Mouse (Mus musculus): ENCODE results near the gene Hist2h2aa1. TPM values are rescaled to one million over a fixed set of nuclear protein-coding genes. Genes with fewer than 3 reads are reported as not detected.
"Not testable (repeated sequence)": the region's sequence is repeated elsewhere in the genome, so short reads cannot be mapped to it uniquely, and the experiment has no call there.

The Hist2h2aa1 gene
- total RNA-seq (2021) = 1 to 10 TPM; 3.0 to 6.9 TPM

DNA sequence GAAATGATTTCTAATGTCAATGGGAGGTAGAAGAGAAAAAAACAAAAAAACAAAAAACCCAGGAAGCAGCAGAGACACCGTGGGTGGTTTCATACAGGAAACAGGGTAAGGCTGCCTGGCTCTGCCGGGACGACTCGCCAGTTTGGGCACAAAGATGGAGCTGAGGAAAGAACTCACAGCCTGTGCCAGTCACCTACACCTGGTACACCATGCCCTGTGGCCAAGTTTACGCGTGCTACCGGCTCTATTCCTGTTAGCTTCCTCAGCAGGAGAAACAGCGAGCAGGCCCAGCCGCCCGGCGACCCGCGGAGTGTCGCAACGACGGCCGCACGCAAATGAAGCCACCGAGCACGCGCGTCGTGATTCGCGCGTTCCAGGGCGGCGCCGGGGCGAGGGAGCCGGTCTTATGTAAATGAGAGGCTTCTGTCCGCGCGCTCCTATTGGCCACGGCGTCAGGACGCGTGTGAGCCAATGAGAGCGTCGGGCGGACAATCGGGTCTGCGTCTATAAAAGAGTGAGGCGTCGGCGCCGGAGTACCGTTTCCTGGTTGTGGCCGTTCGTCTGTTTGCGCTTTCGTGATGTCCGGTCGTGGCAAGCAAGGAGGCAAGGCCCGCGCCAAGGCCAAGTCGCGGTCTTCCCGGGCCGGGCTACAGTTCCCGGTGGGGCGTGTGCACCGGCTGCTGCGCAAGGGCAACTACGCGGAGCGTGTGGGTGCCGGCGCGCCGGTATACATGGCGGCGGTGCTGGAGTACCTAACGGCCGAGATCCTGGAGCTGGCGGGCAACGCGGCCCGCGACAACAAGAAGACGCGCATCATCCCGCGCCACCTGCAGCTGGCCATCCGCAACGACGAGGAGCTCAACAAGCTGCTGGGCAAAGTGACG lies at the start of gene Hist2h2aa1:
Gene Hist2h2aa1, plus strand, starts transcription at position 495 of the 884 bp plus-strand sequence.
- peak; percentile 77 to 90 for DNase-seq (ENCODE audit: extremely low spot score in 1 of 2, low spot score in 1 of 2)

DNA sequence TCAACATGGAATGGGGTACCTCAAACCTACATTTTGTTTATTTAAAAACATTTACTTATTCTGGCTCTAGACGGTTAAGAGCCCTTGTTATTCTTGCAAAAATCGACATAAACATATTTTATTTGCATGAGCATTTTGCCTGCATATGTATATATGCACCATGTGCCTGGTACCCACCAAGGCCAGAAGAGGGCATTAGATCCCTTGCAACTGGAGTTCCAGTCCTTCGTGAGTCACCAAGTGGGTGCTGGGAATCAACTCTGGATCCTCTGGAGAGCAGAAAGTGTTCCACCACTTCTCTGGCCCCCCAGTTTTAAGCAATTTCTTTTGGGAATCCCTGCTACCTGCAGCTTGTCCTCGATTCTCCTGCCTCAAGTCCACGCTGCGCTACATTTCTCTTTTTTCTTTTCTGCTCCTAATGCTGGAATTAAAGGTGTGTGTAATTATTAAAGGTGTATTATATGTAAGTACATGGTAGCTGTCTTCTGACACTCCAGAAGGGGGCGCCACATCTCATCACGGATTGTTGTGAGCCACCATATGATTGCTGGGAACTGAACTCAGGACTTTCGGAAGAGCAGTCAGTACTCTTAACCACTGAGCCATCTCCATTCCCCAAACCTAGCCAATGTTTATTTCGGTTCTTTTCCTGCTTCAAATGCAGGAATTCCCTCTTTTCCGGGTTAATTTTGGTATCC lies 49.5 kb upstream of the Hist2h2aa1 start:
- no peak for DNase-seq (ENCODE audit: extremely low spot score in 1 of 2, low spot score in 1 of 2)

DNA sequence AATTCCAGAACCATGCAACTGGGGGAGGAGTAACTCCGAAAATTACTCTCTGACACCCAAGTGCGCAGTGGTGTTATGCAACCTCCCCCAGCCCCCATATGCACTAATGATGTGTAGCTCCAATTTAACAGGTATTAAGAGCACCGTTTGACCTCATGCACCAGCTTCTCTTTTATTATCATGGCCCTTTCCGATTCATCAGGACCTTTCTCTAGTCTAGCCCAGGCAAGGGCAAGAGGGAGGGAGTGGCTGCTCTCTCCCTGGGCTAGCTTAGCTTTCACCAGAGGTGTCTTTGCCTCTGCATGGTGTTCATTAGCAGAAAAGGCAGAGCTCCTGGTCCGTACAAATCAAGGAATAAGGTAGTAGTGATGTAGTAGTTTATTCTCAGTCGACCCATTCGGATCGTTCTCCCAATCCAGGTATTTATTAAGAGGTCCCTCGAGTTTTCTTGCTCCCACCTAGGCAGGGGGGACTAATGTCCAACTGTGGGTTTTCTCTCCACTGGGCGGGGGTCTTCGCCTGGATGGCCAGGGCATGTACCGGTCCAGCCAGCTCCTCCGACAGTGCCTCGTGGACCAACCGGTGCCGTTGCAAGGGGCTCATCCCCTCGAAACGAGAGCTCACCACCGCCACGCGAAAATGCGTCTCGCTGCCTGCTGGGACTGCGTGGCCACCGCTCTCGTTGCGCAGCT lies 48.7 kb upstream of the Hist2h2aa1 start:
- no peak for DNase-seq (ENCODE audit: extremely low spot score in 1 of 2, low spot score in 1 of 2)

DNA sequence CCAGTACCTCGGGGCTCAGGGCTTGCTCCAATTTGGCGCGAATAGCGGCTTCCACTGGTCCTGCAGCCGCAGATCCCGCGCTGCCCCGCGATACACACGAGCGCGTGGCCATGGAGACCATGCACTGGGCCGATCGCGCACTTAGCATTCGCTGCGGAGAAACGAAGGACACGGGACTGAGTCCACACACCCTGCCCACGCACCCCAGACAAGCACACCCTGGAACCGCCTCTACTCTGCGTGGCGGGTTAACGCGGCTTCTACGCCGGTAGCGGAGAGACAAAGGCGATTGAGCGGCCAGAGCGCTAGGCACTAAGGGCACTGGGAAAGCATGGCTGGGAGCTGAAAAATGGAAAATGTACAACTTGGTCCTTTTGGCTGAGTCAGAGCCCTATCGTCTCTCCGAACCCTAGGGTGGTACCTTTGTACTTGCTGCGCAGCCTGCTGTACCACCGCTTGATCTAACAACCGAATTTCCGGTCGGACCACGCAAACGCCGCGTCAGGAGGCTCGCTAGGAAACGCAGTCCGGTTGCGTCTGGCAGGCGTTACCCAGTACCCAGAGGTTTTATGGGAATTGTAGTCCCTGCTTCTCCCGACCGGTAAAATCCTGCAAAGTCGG lies 48.1 kb upstream of the Hist2h2aa1 start:
- peak; percentile 81 to 83 for DNase-seq (ENCODE audit: extremely low spot score in 1 of 2, low spot score in 1 of 2)

DNA sequence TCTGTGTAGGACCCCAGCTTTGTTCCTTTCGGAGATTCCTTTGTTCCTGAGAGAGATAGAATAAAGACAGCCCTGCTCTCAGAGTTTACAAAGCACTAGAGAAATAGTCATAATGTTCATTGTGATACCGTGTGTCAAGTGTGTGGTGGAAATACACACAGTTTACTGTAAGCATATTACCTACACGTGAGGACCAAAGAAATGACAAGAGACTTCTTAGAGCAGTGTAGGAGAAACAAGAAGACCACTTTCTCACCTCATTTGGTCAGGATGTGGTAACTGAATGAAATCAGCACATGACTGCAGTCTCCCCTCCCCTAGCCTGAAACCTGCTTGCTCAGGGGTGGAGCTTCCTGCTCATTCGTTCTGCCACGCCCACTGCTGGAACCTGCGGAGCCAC lies 47.1 kb upstream of the Hist2h2aa1 start:
- no peak for DNase-seq (ENCODE audit: extremely low spot score in 1 of 2, low spot score in 1 of 2)

DNA sequence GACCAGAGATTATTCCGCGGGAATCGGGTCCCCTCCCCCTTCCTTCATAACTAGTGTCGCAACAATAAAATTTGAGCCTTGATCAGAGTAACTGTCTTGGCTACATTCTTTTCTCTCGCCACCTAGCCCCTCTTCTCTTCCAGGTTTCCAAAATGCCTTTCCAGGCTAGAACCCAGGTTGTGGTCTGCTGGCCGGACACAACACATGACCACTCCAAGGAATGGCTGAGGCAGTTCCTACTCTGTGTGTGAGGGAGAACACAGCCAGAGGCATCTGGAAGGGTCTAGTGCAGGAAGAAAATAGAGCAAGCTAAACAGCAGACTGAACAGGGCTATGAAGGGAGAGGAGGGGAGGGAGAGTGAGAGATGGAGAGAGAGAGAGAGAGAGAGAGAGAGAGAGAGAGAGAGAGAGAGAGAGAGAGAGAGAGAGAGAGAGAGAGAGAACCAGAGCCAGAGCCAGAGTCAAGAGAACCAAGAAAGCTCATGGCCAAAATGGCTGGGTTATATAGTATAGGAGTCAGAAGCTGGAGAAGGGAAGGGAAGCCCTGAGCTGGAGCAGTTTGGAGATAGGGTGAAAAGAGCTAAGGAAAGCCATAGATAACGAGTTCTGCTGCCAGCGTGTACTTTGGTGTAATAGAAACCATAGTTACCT lies 46.6 kb upstream of the Hist2h2aa1 start:
- not testable (repeated sequence) for DNase-seq (ENCODE audit: extremely low spot score in 1 of 2, low spot score in 1 of 2)

DNA sequence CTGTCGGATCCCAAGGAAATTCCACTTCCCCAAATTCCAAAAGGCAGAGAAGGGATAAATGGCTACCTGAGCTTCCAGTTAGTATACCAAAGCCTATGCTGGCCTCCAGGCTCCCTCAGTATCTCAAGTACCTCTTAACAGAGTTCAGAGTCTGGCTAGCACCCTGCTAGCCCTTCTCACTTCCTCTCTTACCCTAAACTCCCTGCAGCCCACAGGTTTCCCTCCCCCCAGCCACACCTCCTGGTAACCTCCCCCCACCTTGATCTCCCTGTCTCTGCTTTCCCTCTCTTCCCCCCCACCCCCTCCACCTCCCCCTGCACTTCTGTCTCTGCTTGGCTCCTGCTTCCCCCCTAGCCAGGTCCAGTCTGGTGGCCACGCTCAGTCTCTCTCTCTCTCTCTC lies 45.6 kb upstream of the Hist2h2aa1 start:
- DNase-seq (ENCODE audit: extremely low spot score in 1 of 2, low spot score in 1 of 2) = no peak

DNA sequence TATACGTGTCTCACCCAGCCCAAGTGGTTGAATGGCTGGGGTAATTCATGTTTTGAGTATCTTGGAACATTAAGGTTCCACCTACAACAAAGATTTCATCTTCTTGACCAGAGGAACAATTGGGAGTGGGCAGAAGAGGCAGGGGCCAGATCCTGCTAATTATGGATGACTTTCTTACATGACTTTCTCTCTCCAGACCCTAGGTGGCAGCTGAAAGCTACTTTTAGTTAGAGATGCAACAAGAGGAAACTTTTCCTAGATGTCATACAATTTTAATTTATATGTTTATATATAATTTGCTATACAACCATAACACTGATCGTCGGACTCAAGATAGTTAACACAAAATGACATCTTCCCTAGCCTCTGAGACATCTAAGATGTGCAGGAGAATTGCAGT lies 37.5 kb upstream of the Hist2h2aa1 start:
- no peak for DNase-seq (ENCODE audit: extremely low spot score in 1 of 2, low spot score in 1 of 2)

DNA sequence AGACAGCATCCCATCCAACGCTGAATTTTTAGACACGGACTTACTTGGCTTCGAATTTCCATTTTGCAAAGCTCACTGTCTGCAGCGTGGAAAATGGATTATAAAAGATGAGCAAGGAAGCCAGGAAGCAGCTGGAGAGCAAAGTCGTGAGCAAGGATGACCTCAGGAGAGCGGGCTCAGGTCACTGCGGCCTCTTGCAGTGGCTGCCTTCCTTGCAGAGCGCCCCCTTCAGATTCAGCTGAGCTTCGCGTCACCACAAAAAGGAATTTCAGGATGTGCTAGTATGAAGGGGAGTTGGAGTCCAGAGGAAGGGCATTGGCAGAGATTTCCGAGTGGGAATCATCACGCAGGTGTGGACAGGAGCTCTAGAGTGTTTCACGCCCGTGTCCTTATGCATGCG lies 36.1 kb upstream of the Hist2h2aa1 start:
- no peak for DNase-seq (ENCODE audit: extremely low spot score in 1 of 2, low spot score in 1 of 2)

DNA sequence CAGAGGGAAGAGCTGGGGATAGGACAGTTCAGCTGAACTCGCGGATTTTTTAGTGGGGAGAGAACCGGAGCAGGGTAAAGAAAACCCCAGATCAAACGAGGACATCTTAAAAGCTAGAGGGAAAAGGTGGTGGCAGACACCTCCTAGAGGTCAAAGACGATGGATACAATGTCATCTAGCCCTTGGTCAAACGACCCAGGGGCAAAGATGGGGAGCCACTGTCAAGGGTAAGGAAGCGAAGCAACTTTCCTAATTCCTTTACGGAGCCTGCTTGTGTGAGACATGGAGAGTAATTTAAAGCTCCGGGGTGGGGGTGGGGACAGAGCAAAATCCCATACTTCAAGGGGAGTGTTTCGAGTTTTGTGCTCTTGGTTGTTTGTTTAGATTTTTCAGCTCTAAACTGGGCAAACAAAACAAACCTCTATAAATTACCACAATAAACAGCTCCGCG lies 26.1 kb upstream of the Hist2h2aa1 start:
- no peak for DNase-seq (ENCODE audit: extremely low spot score in 1 of 2, low spot score in 1 of 2)

DNA sequence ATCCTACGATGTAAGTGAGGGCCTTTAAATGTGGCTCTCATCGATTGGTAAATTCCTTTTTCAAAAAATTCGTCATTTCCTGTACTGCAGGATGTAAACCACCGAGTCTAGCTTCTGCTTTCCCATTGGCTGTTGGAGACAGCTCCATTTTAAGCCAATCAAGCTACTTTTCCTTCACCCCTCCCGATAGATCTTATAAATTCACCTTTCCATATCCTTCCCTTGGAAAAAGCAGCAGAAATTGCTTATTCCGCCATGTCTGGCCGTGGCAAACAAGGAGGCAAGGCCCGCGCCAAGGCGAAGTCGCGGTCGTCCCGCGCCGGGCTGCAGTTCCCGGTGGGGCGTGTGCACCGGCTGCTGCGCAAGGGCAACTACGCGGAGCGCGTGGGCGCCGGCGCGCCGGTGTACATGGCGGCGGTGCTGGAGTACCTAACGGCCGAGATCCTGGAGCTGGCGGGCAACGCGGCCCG lies 25.6 kb upstream of the Hist2h2aa1 start, which contains the start of the genes Bola1 and Hist2h2ab:
Gene Bola1, minus strand, starts transcription at position 49 of the 470 bp plus-strand sequence.
Gene Hist2h2ab, plus strand, starts transcription at position 205 of the 470 bp plus-strand sequence.
- peak; percentile 49 to 81 for DNase-seq (ENCODE audit: extremely low spot score in 1 of 2, low spot score in 1 of 2)

DNA sequence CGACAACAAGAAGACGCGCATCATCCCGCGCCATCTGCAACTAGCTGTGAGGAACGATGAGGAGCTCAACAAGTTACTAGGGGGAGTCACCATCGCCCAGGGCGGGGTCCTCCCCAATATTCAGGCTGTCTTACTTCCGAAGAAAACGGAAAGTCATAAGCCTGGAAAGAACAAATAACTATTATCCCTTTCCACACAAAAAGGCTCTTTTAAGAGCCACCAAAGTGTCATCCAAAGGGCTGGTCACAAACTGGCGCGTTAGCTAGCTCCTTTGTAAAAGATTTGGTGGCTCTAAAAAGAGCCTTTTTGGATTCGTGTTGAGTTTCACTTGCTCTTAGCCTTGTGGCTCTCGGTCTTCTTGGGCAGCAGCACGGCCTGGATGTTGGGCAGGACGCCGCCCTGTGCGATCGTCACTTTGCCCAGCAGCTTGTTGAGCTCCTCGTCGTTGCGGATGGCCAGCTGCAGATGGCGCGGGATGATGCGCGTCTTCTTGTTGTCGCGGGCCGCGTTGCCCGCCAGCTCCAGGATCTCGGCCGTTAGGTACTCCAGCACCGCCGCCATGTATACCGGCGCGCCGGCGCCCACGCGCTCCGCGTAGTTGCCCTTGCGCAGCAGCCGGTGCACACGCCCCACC lies 25.0 kb upstream of the Hist2h2aa1 start:
- DNase-seq (ENCODE audit: extremely low spot score in 1 of 2, low spot score in 1 of 2) = not testable (repeated sequence)

DNA sequence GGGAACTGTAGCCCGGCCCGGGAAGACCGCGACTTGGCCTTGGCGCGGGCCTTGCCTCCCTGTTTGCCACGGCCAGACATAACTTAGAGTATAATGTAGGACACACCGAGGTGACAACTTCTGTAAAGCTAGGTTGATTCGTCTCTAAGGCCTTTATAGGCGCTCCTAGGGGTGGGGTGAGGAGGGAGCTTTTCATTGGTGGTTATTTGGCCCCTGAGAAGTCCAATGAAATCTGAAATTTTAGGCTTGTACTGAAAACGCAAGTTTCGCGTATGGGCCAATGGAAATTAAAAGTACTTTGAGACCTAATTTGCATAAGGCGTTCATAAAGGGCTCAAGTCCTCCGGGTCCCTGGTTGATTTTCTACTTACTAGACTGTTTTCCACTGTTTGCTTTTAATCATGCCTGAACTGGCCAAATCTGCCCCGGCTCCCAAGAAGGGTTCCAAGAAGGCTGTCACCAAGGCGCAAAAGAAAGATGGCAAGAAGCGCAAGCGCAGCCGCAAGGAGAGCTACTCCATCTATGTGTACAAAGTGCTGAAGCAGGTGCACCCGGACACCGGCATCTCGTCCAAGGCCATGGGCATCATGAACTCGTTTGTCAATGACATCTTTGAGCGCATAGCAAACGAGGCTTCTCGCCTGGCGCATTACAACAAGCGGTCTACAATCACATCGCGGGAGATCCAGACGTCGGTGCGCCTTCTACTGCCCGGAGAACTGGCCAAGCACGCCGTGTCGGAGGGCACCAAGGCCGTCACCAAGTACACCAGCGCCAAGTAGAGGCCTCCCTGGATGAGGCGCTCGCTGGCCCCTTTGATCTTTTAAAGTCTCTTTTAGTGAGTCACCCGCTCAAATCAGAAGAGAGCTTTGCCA lies 24.3 kb upstream of the Hist2h2aa1 start, which contains the start of the genes Hist2h2ac and Hist2h2be:
Gene Hist2h2ac, minus strand, starts transcription at position 116 of the 875 bp plus-strand sequence.
Gene Hist2h2be, plus strand, starts transcription at position 355 of the 875 bp plus-strand sequence.
- peak; percentile 65 to 81 for DNase-seq (ENCODE audit: extremely low spot score in 1 of 2, low spot score in 1 of 2)

DNA sequence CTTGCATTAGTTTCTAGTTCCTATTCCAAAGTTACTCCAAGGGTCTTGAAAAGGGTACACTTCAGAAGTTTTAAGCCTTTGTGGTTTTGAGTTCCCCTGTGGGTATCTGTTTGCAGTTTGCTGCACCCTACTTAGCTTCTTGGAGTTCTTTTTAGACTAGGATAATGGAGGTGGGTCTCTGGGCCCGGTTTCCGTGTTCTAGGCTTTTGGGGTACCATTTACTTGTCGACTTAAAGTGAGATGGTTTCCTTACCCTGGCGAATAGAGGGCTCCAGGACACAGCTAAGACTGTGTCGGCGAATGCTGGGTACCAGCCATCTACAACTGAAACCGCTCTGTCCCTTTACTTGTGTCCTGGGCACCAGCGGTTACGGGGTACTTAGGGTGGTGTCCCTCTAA lies 23.7 kb upstream of the Hist2h2aa1 start:
- DNase-seq (ENCODE audit: extremely low spot score in 1 of 2, low spot score in 1 of 2) = no peak

DNA sequence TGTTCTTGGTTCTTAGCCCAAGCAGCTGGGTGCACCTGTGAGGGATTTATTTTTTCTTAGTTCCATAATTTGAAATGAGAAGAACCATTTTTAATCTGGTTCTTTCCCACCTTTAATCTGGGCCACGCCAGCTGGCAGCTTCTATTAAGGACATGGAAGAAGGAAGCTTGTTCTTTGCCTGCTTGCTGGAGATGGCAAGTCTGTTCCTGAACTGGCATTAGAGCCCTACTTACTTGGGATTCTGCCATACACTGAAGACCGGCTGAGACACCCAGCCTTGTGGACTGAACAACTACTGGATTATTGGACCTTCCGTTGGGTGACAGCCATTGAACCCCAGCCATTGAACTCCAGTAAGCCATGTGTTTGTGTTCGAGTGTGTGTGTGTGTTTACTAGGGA lies 22.5 kb upstream of the Hist2h2aa1 start:
- DNase-seq (ENCODE audit: extremely low spot score in 1 of 2, low spot score in 1 of 2) = no peak

DNA sequence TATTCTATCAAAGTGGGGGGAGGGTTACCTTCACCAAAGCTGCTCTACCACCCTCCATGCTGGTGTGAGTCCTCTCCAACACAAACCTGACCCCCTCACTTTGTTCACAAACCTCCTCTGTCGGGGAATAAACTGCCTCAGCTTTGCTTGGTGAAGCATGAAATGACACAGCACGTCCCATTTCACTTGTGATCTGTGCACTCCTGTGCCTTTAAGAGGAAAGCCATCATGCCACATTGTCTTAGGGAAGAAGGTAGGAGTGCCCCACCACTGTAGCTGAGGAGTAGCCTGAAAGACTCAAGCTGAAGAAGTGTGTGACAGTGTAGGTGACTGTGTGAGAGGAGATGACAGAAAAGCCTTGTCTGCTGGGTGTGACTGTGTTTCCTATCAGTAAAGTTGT lies 19.9 kb upstream of the Hist2h2aa1 start:
- no peak for DNase-seq (ENCODE audit: extremely low spot score in 1 of 2, low spot score in 1 of 2)

DNA sequence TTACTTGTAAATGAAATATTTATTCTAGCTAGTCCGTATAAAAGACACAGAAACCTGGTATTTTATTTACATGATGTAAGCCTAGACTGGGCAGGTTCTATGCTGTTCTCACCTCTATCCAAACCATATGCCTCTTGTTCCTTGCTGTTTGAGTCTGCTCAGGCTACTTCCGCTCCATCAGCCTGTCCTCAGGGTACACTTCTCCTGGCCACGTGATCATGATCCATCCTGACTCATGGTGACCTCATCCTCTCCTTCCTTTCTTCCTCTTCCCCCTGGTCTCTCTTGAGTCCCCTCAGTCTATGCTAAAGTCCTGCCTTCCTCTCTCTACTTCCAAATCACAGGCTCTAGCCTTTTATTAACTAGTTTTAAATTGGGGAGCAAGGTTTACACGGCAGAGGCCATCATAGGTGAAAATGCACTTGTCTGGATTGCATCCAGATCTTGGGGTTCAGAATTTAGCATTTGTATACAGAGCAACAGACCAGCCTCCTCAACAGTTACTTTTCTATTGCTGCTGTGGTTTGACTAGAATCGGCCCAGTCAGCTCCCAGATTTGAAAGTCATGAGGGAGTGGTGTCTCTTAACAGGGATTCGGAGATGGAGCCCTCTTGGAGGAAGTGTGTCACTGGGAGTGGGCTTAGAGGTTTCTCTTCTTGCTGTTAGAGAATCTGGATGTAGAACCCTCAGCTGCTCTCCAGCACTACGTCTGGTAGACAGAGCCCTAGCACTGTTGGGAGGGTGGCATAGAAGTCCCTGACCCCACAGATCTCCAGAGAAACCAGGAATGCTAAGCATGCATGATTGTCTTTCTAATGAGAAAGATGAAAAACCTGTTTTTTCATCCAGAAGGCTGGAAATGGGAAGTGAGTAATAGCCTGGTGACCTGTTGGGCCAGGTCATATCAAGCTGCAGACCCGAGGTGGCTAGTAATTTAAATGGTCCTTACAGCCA lies 18.3 kb upstream of the Hist2h2aa1 start:
- no peak for DNase-seq (ENCODE audit: extremely low spot score in 1 of 2, low spot score in 1 of 2)

Measured in layer of hippocampus, postnatal 25 days (tissue).